Mouse (Mus musculus) hindbrain, embryonic 15.5 days (tissue): ENCODE results near the gene Itga2. TPM values are rescaled to one million over a fixed set of nuclear protein-coding genes. Genes with fewer than 3 reads are reported as not detected.

Source experiments
- ATAC-seq: fragments of 200-750 bp; cut with Nextera tagmentation; 2 replicates; pipeline ENCODE4 v1.8.0; 2017; ENCODE audit warnings: low read depth, moderate number of reproducible peaks, moderate TSS enrichment; ENCODE audit not compliant: low FRiP score
- H3K27ac ChIP-seq: fragments of 300-500 bp; sonication (generic); replicated peaks from 2 replicates; pipeline ENCODE4 v1.5.1; 2015; ENCODE audit warnings: mild to moderate bottlenecking, inconsistent platforms
- H3K27me3 ChIP-seq: fragments of 300-500 bp; sonication (generic); 2 replicates; pipeline ENCODE4 v1.6.1; 2015; ENCODE audit warnings: control low read depth, inconsistent platforms
- H3K36me3 ChIP-seq: fragments of 300-500 bp; sonication (generic); 2 replicates; pipeline ENCODE4 v1.6.1; 2015; ENCODE audit warnings: control low read depth, inconsistent platforms
- H3K4me1 ChIP-seq: fragments of 300-500 bp; sonication (generic); replicated peaks from 2 replicates; pipeline ENCODE4 v1.6.1; 2015; ENCODE audit warnings: control low read depth, inconsistent platforms
- H3K4me2 ChIP-seq: fragments of 300-500 bp; sonication (generic); 2 replicates; pipeline ENCODE4 v1.6.1; 2015; ENCODE audit warnings: moderate library complexity, mild to moderate bottlenecking, inconsistent platforms
- H3K4me3 ChIP-seq: fragments of 300-500 bp; sonication (generic); 2 replicates; pipeline ENCODE4 v1.5.1; 2015; ENCODE audit warnings: mild to moderate bottlenecking, inconsistent platforms
- H3K9ac ChIP-seq: fragments of 300-500 bp; sonication (generic); 2 replicates; pipeline ENCODE4 v1.6.1; 2015; ENCODE audit warnings: inconsistent platforms
- H3K9me3 ChIP-seq: fragments of 300-500 bp; sonication (generic); 2 replicates; pipeline ENCODE4 v1.6.1; 2016; ENCODE audit warnings: control low read depth, inconsistent platforms
- WGBS: fragments of 180-500 bp; shearing (Covaris S2); methylation state at CpG from one replicate; pipeline ENCODE4 v1.1.7; 2015; 5-methylcytosine and 5-hydroxymethylcytosine counted together
- polyA plus RNA-seq: library from polyadenylated mRNA; unstranded; fragments of >200 nt; fragmentation: Nextera tagmentation; extraction: Ambion mirVana; gene quantifications from 2 replicates; pipeline ENCODE4 v1.2.1, GENCODE M21; 2015

The Itga2 gene
- polyA plus RNA-seq, 1 experiment from 2014 or later: 1.6 TPM

DNA sequence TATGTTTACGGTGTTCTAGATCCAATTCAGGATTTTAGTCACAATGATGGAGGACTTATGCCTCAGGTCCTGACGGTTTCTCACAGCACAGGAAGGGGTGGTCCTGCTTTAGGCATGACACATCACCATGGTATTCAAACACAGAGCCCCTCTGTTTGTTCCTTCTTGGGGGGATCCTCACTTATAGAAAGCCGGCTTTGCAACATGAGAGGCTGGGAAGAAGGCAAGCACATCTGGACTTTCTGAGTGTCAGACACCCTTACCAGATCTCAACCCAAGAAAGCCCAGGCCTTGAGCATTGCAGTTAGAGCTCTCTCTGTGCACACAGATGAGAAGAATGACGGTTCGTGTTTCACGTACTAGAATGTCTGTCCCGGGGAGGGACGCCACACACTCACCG, 92.8 kb downstream of the Itga2 start:
- no peaks in the 10 kb centered on the region for H3K36me3 ChIP-seq
- no peak overlapping the region for H3K4me2 ChIP-seq
- no peaks in the 10 kb centered on the region for H3K27me3 ChIP-seq
- WGBS: 73% methylated on average over 9 of the region's 9 CpGs
- H3K9me3 ChIP-seq: no peaks in the 10 kb centered on the region
- peaks cover 13% of the 10 kb centered on the region for H3K4me1 ChIP-seq
- ATAC-seq: peak; percentile 55
- H3K4me3 ChIP-seq: no peak overlapping the region
- peak overlapping the region; percentile 52 for H3K27ac ChIP-seq
- no peak overlapping the region for H3K9ac ChIP-seq

DNA sequence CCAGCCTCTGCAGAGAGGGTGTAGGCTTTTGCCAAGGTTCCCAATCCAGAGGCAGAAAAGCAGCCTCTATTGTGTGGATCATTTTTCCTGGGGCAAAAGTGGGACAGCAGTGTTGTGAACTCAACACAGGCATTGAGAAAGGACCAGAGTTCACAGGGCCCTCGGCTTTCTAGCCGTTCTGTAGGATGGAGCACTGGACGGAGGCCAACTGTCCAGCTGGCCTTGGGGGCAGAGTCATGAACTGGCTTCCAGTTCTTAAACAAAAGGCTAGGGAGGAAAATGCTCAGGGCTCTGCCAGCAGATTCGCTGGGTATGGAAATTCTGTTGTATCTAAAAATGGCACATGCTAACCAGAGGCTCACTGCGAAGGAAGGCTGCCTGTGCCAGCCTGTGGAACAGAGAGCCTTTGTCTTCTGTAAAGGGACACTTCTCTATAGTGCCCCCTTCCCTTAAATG, 93.3 kb downstream of the Itga2 start:
- Histone ChIP-seq H3K27me3 (no peaks in the 10 kb centered on the region), H3K4me2 (no peak overlapping the region), H3K9ac (no peak overlapping the region), H3K4me1 (peaks cover 13% of the 10 kb centered on the region), H3K27ac (peak overlapping the region; percentile 52), H3K4me3 (no peak overlapping the region), H3K9me3 (no peaks in the 10 kb centered on the region), H3K36me3 (no peaks in the 10 kb centered on the region)
- peak; percentile 93 for ATAC-seq
- WGBS: 31% methylated on average over 5 of the region's 5 CpGs

DNA sequence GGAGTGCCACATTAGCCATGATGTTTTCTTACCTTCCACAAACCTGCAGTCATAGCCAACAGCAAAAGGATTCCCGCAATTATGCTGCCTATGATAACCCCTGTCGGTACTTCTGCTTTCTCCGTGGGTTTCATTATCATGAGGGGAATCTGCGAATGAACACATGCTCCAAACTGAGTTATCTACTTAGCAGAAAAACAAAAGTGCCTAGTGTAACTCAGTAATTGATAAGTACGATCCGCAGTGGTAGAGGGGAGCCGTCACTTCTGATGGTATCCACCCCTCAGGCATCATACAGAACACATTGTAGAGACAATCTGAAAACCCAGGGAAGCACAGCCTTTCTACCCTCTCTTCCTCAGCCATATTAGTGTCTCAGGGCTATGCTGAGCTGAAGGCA, 94.8 kb downstream of the Itga2 start:
- Histone ChIP-seq H3K36me3 (no peaks in the 10 kb centered on the region), H3K27me3 (no peaks in the 10 kb centered on the region), H3K27ac (0 out of 2 replicates have a peak overlapping the region, but pooled peaks have one; percentile 23), H3K9ac (no peak overlapping the region), H3K9me3 (no peaks in the 10 kb centered on the region), H3K4me3 (no peak overlapping the region), H3K4me1 (peaks cover 13% of the 10 kb centered on the region), H3K4me2 (no peak overlapping the region)
- WGBS: 89% methylated on average over 7 of the region's 7 CpGs
- ATAC-seq: no peak

DNA sequence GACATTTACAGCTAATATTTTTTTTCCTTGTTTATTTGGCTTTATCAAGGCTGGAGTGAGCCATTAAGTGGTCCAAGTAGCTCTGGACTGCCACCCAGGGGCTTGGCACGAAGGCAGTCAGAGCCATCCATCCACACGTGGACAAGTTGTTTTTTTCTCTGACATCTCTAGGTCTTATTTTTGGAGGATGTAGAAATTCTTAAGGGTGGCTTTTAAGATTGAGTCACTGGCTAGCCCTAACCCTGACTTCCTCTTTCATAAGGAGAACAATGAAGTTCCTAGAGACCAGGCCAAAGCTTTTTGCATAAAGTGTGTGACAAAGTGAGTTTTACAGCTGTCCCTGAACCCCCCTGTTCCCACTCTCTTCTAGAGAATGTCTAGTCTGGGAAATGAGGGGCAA, 97.3 kb downstream of the Itga2 start:
- no peak for ATAC-seq
- whole genome bisulfite sequencing: 54% methylated on average over 2 of the region's 2 CpGs
- Histone ChIP-seq H3K4me1 (peaks cover 13% of the 10 kb centered on the region), H3K27ac (no peak overlapping the region), H3K36me3 (peaks cover 5% of the 10 kb centered on the region; the same call in 1 of the 2 replicates), H3K9me3 (no peaks in the 10 kb centered on the region), H3K4me3 (no peak overlapping the region), H3K27me3 (no peaks in the 10 kb centered on the region), H3K9ac (no peak overlapping the region), H3K4me2 (no peak overlapping the region)

DNA sequence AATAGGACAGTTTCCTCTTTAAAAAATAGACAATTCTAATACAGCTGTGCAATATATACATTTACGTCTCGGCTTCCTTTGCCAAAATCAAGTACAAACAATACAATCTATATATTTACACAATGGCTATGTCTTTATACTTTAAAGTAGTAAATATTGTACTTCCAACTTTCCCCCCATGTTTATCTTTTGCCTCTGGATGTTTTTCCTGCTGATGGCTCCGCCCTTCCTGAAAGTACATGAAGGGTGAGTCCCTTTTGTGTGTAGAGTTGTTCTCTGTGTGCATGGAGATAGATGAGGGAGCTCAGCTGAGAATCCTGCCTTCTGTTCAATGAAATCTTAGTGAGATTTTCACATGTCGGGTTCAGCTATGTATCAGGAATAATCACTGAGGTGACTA, 98.5 kb downstream of the Itga2 start:
- no peaks in the 10 kb centered on the region for H3K9me3 ChIP-seq
- 91% methylated on average over 4 of the region's 4 CpGs for WGBS
- no peak overlapping the region for H3K4me3 ChIP-seq
- no peak overlapping the region for H3K27ac ChIP-seq
- H3K9ac ChIP-seq: no peak overlapping the region
- H3K4me1 ChIP-seq: peaks cover 6% of the 10 kb centered on the region
- no peaks in the 10 kb centered on the region for H3K27me3 ChIP-seq
- H3K4me2 ChIP-seq: no peak overlapping the region
- peaks cover 6% of the 10 kb centered on the region; the same call in 1 of the 2 replicates for H3K36me3 ChIP-seq
- ATAC-seq: no peak

DNA sequence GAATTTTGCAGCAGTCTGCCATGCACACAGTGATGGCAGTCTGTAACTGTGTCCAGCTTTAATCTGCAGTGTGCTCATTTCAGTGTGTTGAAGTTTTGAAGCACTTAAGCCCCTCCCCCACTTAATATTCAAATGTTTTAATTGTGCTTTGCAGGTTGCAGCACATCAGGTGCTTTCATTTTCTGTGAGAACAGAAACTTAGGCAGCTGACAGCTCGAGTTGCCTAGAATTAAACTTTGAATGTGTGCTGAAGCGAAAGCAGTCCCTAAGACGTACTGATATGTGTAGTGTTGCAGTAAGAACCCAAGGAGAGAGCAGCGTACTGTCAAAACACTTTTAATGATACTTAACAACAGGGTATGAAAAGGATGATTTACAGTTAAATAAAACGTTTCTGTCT, 99.1 kb downstream of the Itga2 start:
- Histone ChIP-seq H3K9me3 (no peaks in the 10 kb centered on the region), H3K4me2 (no peak overlapping the region), H3K27me3 (no peaks in the 10 kb centered on the region), H3K4me3 (no peak overlapping the region), H3K4me1 (no peaks in the 10 kb centered on the region), H3K9ac (no peak overlapping the region), H3K36me3 (peaks cover 12% of the 10 kb centered on the region; the same call in 1 of the 2 replicates), H3K27ac (no peak overlapping the region)
- WGBS: 79% methylated on average over 5 of the region's 5 CpGs
- no peak for ATAC-seq

DNA sequence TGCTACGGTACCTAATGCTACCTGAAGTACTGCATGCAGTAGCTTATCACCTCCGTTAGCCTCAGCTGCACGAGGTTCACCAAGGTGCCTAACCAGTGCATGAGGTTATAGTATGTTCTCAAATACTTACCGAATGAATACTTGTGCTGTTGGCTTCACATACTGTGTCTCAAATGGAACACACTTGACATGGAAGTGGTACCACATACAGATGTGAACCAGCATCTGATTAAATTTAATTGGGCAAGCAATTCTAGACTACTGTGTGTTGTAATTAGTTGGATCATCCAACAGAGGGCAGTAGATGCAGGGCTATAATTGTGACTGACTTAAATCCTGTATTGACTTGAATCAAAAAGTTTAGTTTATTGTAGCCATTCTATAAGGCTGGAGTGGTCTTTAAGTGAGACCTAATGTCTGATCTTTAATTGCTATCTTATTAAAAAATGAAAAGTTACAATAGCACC, 100.5 kb downstream of the Itga2 start:
- no peaks in the 10 kb centered on the region for H3K4me1 ChIP-seq
- H3K9ac ChIP-seq: no peak overlapping the region
- no peak overlapping the region for H3K27ac ChIP-seq
- H3K4me3 ChIP-seq: no peak overlapping the region
- peaks cover 23% of the 10 kb centered on the region for H3K36me3 ChIP-seq
- no peaks in the 10 kb centered on the region for H3K9me3 ChIP-seq
- H3K4me2 ChIP-seq: no peak overlapping the region
- H3K27me3 ChIP-seq: no peaks in the 10 kb centered on the region
- peak; percentile 62; the same call in 1 of the 2 replicates for ATAC-seq
- 79% methylated on average over 4 of the region's 4 CpGs for WGBS

DNA sequence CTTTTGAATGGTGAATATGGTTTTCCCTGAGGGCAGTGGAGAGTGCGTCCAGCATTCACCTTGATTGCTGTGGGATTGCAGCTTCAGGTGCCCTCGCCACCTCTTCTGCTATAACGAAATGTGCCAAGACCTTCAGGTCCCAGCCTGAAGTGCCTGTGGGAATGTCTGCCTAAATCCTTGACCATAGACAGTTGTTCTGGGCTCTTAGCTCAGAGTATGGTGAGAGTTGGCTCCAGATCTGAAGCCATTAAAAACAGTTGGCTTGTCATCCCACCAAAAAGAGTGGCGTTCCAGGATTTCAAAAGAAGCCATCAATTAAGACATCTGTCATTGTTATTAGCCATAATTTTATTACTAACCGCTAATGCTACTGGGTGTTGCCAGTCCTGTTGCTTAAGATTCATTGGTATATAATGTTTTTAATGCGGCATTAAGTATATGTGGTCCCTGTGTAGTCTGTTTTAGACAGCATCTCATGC, 106.5 kb downstream of the Itga2 start:
- no peak overlapping the region for H3K27ac ChIP-seq
- ATAC-seq: no peak
- peaks cover 35% of the 10 kb centered on the region for H3K36me3 ChIP-seq
- H3K9ac ChIP-seq: no peak overlapping the region
- H3K9me3 ChIP-seq: no peaks in the 10 kb centered on the region
- H3K4me2 ChIP-seq: no peak overlapping the region
- no peaks in the 10 kb centered on the region for H3K27me3 ChIP-seq
- no peaks in the 10 kb centered on the region for H3K4me1 ChIP-seq
- no peak overlapping the region for H3K4me3 ChIP-seq
- WGBS: 95% methylated on average over 6 of the region's 6 CpGs

DNA sequence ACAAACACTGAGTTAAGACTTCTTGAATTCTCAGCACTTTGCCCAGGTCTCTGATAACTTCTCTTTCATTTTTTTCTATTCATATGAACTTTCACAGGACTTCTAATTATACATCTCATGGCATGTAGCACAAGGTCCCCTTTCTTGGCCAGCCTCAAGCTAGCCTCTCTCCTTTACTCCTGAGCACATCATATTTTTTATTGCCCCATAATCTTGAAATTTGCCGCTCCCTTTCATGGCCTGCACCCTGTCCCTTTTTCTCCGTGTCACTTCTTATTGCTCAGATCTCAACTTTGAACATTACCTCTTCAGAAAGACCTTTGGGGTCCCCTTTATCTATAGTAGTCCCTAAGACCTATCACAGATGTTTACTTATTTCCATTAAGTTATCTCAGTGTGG, 109.0 kb downstream of the Itga2 start:
- no peaks in the 10 kb centered on the region for H3K27me3 ChIP-seq
- no peak overlapping the region for H3K4me3 ChIP-seq
- peaks cover 27% of the 10 kb centered on the region for H3K36me3 ChIP-seq
- H3K9me3 ChIP-seq: no peaks in the 10 kb centered on the region
- H3K4me1 ChIP-seq: peaks cover 9% of the 10 kb centered on the region; the same call in 1 of the 2 replicates
- 97% methylated on average over 2 of the region's 2 CpGs for WGBS
- no peak overlapping the region for H3K9ac ChIP-seq
- ATAC-seq: no peak
- H3K4me2 ChIP-seq: no peak overlapping the region
- no peak overlapping the region for H3K27ac ChIP-seq

DNA sequence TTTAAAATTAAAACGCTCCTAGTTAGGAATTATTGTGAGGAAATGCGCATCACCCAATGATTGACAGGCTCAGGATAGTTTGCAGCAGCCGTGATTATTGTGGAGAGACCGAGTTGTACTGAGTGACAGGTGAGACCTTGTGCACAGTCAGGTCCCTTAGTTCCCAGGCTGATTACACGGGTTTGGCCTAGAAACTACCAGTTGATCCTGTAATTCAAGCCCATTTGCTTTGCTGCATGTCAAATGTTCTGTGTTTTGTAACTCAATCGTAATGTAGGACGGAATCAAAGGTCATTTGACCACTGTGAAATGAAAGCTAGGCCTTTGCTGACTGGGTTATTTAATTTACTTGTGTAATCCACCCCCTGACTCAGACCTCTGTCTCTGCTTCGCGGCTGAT, 113.4 kb downstream of the Itga2 start:
- Histone ChIP-seq H3K4me2 (peak overlapping the region; percentile 88), H3K27me3 (no peaks in the 10 kb centered on the region), H3K36me3 (no peaks in the 10 kb centered on the region), H3K27ac (no peak overlapping the region), H3K9me3 (no peaks in the 10 kb centered on the region), H3K9ac (peak overlapping the region; percentile 62), H3K4me3 (peak overlapping the region; percentile 66), H3K4me1 (peaks cover 15% of the 10 kb centered on the region; the same call in 1 of the 2 replicates)
- WGBS: 27% methylated on average over 9 of the region's 9 CpGs
- peak; percentile 76 for ATAC-seq

DNA sequence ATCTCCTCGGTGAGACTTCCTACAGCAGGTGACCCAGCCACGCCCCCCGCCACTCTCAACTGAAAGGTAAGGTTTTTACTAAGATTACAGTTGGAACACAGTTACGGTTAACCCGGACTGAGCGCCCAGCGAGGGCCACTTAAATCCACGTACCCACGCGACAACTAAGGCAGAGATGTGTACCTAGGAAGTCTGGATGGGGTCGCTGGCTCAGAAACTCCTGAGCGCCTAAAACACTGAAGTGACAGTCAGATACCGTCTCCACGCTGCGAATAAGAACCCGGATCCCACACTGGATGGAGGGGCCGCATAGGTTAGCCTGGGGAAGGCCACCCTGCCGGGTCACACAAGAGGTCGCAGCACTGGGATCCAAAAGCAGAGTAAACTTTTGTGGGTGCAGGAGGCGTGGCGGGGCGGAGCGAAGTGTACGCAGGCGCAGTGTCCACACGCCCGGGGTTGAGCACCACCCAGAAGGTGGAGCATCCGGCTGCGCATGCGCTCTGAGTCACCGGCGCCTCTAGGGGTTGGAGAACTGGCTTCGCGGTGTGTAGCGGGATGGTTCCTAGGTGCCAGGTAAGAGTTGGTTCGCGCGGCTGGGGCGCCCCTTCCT, 114.0 kb downstream of the Itga2 start, which contains the start of gene Mocs2:
Gene Mocs2, plus strand, starts transcription at position 486 of the 610 bp plus-strand sequence.
- peak within 1 kb of the TSS; percentile 88 for H3K4me2 ChIP-seq
- no peaks in the 10 kb centered on the region for H3K9me3 ChIP-seq
- peaks cover 15% of the 10 kb centered on the region; the same call in 1 of the 2 replicates for H3K4me1 ChIP-seq
- H3K9ac ChIP-seq: peak within 1 kb of the TSS; percentile 62
- H3K27me3 ChIP-seq: no peaks in the 10 kb centered on the region
- no peak within 1 kb of the TSS for H3K27ac ChIP-seq
- H3K36me3 ChIP-seq: no peaks in the 10 kb centered on the region
- peak; percentile 99 for ATAC-seq
- H3K4me3 ChIP-seq: peak within 1 kb of the TSS; percentile 66
- WGBS: under 1% methylated on average over 39 of the region's 39 CpGs

DNA sequence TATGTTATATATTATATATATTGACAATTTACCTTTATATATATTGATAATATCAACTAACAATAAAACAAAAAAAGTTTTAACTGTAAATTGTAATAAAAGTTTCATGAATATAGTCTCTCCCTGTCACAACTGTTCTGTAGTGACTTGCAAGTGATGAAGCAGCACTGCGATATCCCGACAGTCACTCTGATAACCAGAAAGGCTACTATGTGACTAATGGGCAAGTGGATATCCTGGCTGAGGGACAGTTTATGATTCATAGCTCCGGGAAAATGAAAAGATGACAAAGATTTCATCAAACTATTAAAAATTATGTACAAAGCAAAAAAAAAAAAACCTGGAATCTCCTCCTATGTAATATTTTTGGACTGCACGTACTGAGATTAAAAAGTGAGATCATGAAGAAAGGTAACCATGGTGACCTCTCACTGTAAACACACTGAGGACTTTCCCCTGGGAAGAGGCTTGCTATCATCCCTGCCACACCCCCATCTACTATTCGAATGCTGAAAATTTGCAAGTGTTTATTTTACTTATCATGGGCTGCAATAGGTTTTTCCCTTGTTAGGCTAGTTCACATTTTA, 122.2 kb downstream of the Itga2 start:
- Histone ChIP-seq H3K4me2 (no peak overlapping the region), H3K4me3 (no peak overlapping the region), H3K36me3 (no peaks in the 10 kb centered on the region), H3K27ac (no peak overlapping the region), H3K27me3 (no peaks in the 10 kb centered on the region), H3K9ac (no peak overlapping the region), H3K9me3 (no peaks in the 10 kb centered on the region), H3K4me1 (no peaks in the 10 kb centered on the region)
- no peak for ATAC-seq
- WGBS: 89% methylated on average over 5 of the region's 5 CpGs
